Mouse (Mus musculus) forebrain, postnatal 0 days (tissue): ENCODE data around the gene Ndufa4l2. TPM values are rescaled to one million over a fixed set of nuclear protein-coding genes. Genes with fewer than 3 reads are reported as not detected.

Experiments
- ATAC-seq: fragments of 200-750 bp; cut with Nextera tagmentation; 2 replicates; pipeline ENCODE4 v1.8.0; 2017; ENCODE audit warnings: mild to moderate bottlenecking, moderate library complexity
- DNase-seq: peaks from one replicate; pipeline ENCODE4 v3.0.0-alpha.2; 2015
- H3K27ac ChIP-seq: fragments of 300-500 bp; sonication (generic); 2 replicates; pipeline ENCODE4 v1.5.1; 2014; ENCODE audit warnings: low read depth, mild to moderate bottlenecking, antibody characterized with exemption, low read length, moderate library complexity, mixed read lengths
- H3K27me3 ChIP-seq: fragments of 300-500 bp; sonication (generic); 2 replicates; pipeline ENCODE4 v1.6.1; 2014; ENCODE audit warnings: mild to moderate bottlenecking, low read length, mixed read lengths; ENCODE audit not compliant: insufficient read depth
- H3K36me3 ChIP-seq: fragments of 300-500 bp; sonication (generic); 2 replicates; pipeline ENCODE4 v1.6.1; 2014; ENCODE audit warnings: mild to moderate bottlenecking, moderate library complexity; ENCODE audit not compliant: insufficient read depth
- H3K4me1 ChIP-seq: fragments of 300-500 bp; sonication (generic); 2 replicates; pipeline ENCODE4 v1.6.1; 2014; ENCODE audit warnings: antibody characterized with exemption; ENCODE audit not compliant: insufficient read depth
- H3K4me2 ChIP-seq: fragments of 300-500 bp; sonication (generic); 2 replicates; pipeline ENCODE4 v1.6.1; 2014; ENCODE audit warnings: low read depth, mild to moderate bottlenecking, moderate library complexity
- H3K4me3 ChIP-seq: fragments of 300-500 bp; sonication (generic); 2 replicates; pipeline ENCODE4 v1.5.1; 2014; ENCODE audit warnings: low read depth, low read length, mixed read lengths
- H3K9ac ChIP-seq: fragments of 300-500 bp; sonication (generic); 2 replicates; pipeline ENCODE4 v1.6.1; 2014; ENCODE audit warnings: mild to moderate bottlenecking
- H3K9me3 ChIP-seq: fragments of 300-500 bp; sonication (generic); 2 replicates; pipeline ENCODE4 v1.6.1; 2016; ENCODE audit warnings: low read length
- CTCF ChIP-seq: sonication (generic); IDR thresholded peaks from 2 replicates; pipeline ENCODE4 v1.5.1; 2016; ENCODE audit warnings: antibody characterized with exemption, control low read depth, low read depth
- WGBS: fragments of 180-500 bp; shearing (Covaris S2); extraction: QIAGEN DNeasy Blood & Tissue Kit; methylation state at CpG from one replicate; pipeline ENCODE4 v1.1.7; 2014; 5-methylcytosine and 5-hydroxymethylcytosine counted together
- polyA plus RNA-seq: library from polyadenylated mRNA; unstranded; fragments of >200 nt; fragmentation: Nextera tagmentation; extraction: Ambion mirVana; gene quantifications from 2 replicates; pipeline ENCODE4 v1.2.1, GENCODE M21; 2015
- total RNA-seq: library from RNA; depleted of rRNA; stranded (reverse); fragments of >200 nt; gene quantifications from 2 replicates; pipeline ENCODE4 v1.2.3, GENCODE M21; 2014

Gene Ndufa4l2
- total and polyA plus RNA-seq, 2 experiments from 2014 or later: 15.5 TPM

GRCm38 (mm10) chr10:127519903-127520713 is 5.3 kb downstream of the Ndufa4l2 start:
- Histone ChIP-seq H3K9ac (no peak overlapping the region), H3K4me1 (0 out of 2 replicates have a peak, but pooled peaks cover 5% of the 10 kb centered on the region), H3K27ac (no peak overlapping the region), H3K9me3 (no peaks in the 10 kb centered on the region), H3K4me3 (no peak overlapping the region), H3K36me3 (peaks cover 9% of the 10 kb centered on the region), H3K27me3 (peaks cover 7% of the 10 kb centered on the region), H3K4me2 (no peak overlapping the region)
- DNase-seq: no peak
- WGBS: 96% methylated on average over 37 of the region's 37 CpGs
- TF ChIP-seq CTCF: no peak
- no peak for ATAC-seq

GRCm38 (mm10) chr10:127520714-127521357 is 6.1 kb downstream of the Ndufa4l2 start:
- no peak overlapping the region for H3K27ac ChIP-seq
- H3K9me3 ChIP-seq: no peaks in the 10 kb centered on the region
- H3K4me2 ChIP-seq: no peak overlapping the region
- H3K36me3 ChIP-seq: peaks cover 9% of the 10 kb centered on the region
- 0 out of 2 replicates have a peak, but pooled peaks cover 5% of the 10 kb centered on the region for H3K4me1 ChIP-seq
- H3K4me3 ChIP-seq: no peak overlapping the region
- no peak for DNase-seq
- 92% methylated on average over 20 of the region's 20 CpGs for WGBS
- H3K27me3 ChIP-seq: peaks cover 13% of the 10 kb centered on the region
- no peak for ATAC-seq
- no peak for TF ChIP-seq CTCF
- H3K9ac ChIP-seq: no peak overlapping the region; the same call in 1 of the 2 replicates

- H3K4me3 ChIP-seq: peak overlapping the region; percentile 55
- H3K27me3 ChIP-seq: peaks cover 15% of the 10 kb centered on the region
- DNase-seq: no peak
- 11% methylated on average over 12 of the region's 12 CpGs for WGBS
- no peaks in the 10 kb centered on the region for H3K9me3 ChIP-seq
- peaks cover 9% of the 10 kb centered on the region for H3K36me3 ChIP-seq
- TF ChIP-seq CTCF: no peak
- H3K4me1 ChIP-seq: peaks cover 10% of the 10 kb centered on the region; the same call in 1 of the 2 replicates
- no peak overlapping the region for H3K27ac ChIP-seq
- H3K4me2 ChIP-seq: peak overlapping the region; percentile 88
- peak; percentile 5; the same call in 1 of the 2 replicates for ATAC-seq
- peak overlapping the region; percentile 49 for H3K9ac ChIP-seq
Observed at GRCm38 (mm10) chr10:127521611-127522080, 6.9 kb downstream of the Ndufa4l2 start.

GRCm38 (mm10) chr10:127522088-127522581 is 7.4 kb downstream of the Ndufa4l2 start, which contains the start of gene Shmt2:
Gene Shmt2, minus strand, starts transcription at chr10:127522444.
- H3K4me1 ChIP-seq: peaks cover 10% of the 10 kb centered on the region; the same call in 1 of the 2 replicates
- no peak within 1 kb of the TSS for H3K27ac ChIP-seq
- DNase-seq (peak; percentile 97), ATAC-seq (peak; percentile 79)
- H3K9ac ChIP-seq: peak within 1 kb of the TSS; percentile 49
- H3K4me3 ChIP-seq: peak within 1 kb of the TSS; percentile 55
- H3K4me2 ChIP-seq: peak within 1 kb of the TSS; percentile 88
- TF ChIP-seq CTCF: no peak
- H3K9me3 ChIP-seq: no peaks in the 10 kb centered on the region
- H3K36me3 ChIP-seq: peaks cover 9% of the 10 kb centered on the region
- WGBS: under 1% methylated on average over 21 of the region's 21 CpGs
- H3K27me3 ChIP-seq: peaks cover 20% of the 10 kb centered on the region

GRCm38 (mm10) chr10:127524646-127525255 is 10.0 kb downstream of the Ndufa4l2 start:
- no peak overlapping the region for H3K4me2 ChIP-seq
- DNase-seq (no peak), ATAC-seq (no peak)

GRCm38 (mm10) chr10:127526048-127526447 is 11.3 kb downstream of the Ndufa4l2 start:
- 7% methylated on average over 26 of the region's 26 CpGs for WGBS

More at GRCm38 (mm10) chr10:127524646-127525255, 10.0 kb downstream of the Ndufa4l2 start:
- H3K4me3 ChIP-seq: no peak overlapping the region
- H3K27me3 ChIP-seq: peaks cover 44% of the 10 kb centered on the region
- WGBS: 6% methylated on average over 22 of the region's 23 CpGs
- peaks cover 10% of the 10 kb centered on the region; the same call in 1 of the 2 replicates for H3K4me1 ChIP-seq
- no peaks in the 10 kb centered on the region for H3K9me3 ChIP-seq
- no peak overlapping the region for H3K9ac ChIP-seq
- H3K36me3 ChIP-seq: no peaks in the 10 kb centered on the region; the same call in 1 of the 2 replicates
- no peak for TF ChIP-seq CTCF
- H3K27ac ChIP-seq: no peak overlapping the region

More at GRCm38 (mm10) chr10:127526048-127526447, 11.3 kb downstream of the Ndufa4l2 start:
- H3K4me3 ChIP-seq: 0 out of 2 replicates have a peak overlapping the region, but pooled peaks have one; percentile 11
- H3K9me3 ChIP-seq: no peaks in the 10 kb centered on the region
- peak overlapping the region; percentile 32 for H3K4me2 ChIP-seq
- no peaks in the 10 kb centered on the region for H3K36me3 ChIP-seq
- no peak for ATAC-seq
- H3K4me1 ChIP-seq: peaks cover 10% of the 10 kb centered on the region; the same call in 1 of the 2 replicates
- no peak overlapping the region for H3K9ac ChIP-seq
- peaks cover 51% of the 10 kb centered on the region for H3K27me3 ChIP-seq
- no peak for TF ChIP-seq CTCF
- no peak overlapping the region for H3K27ac ChIP-seq
- no peak for DNase-seq
